Mouse (Mus musculus): ENCODE results near the gene Cox20. TPM values are rescaled to one million over a fixed set of nuclear protein-coding genes. Genes with fewer than 3 reads are reported as not detected.

Gene Cox20
- polyA plus RNA-seq, 1 experiment from 2014 or later, result 141 TPM

GRCm38 (mm10) chr1:178326950-178327349, 8.0 kb downstream of the Cox20 start:
- peaks cover 52% of the 10 kb centered on the region for H3K36me3 ChIP-seq (ENCODE audit: control insufficient read depth, insufficient read depth, low read length)
- no peak for ATAC-seq (ENCODE audit: low read depth)
- 75% methylated on average over 1 of the region's 1 CpGs for WGBS

DNA sequence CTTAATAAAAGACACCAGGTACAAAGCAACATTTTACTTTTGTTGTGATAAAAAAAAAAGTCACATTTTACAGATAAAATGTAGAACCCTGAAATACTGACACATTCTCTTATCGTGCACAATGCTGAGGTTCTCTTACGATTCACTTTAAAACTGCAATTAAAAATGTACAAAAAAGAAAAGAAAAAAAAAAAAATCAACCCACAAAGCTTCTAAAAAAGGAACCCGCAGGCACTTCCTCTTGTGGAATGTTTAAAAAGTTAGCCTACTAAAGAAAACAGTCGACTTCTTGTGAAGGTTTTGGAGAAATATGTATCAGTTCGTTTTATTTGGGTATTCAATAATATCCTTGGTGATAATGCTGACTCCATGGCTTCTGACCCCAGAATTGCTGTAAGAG, 10.1 kb downstream of the Cox20 start:
- H3K36me3 ChIP-seq (ENCODE audit: control insufficient read depth, insufficient read depth, low read length), result peaks cover 54% of the 10 kb centered on the region

More at GRCm38 (mm10) chr1:178326950-178327349, 8.0 kb downstream of the Cox20 start:
- Histone ChIP-seq H3K4me1 (replicated peaks; ENCODE audit: control insufficient read depth, insufficient read depth, low read length) (no peaks in the 10 kb centered on the region; the same call in 1 of the 2 replicates), H3K27me3 (ENCODE audit: control insufficient read depth, insufficient read depth, low read depth, low read length) (no peaks in the 10 kb centered on the region), H3K9me3 (ENCODE audit: control insufficient read depth, low read length) (no peaks in the 10 kb centered on the region), H3K27ac (ENCODE audit: low read length) (no peak overlapping the region), H3K4me2 (ENCODE audit: low read depth, low read length) (no peak overlapping the region), H3K4me3 (ENCODE audit: low read length) (no peak overlapping the region), H3K9ac (ENCODE audit: low read length) (no peak overlapping the region)

GRCm38 (mm10) chr1:178329946-178330345, 11.0 kb downstream of the Cox20 start:
- peaks cover 13% of the 10 kb centered on the region for H3K4me1 ChIP-seq (replicated peaks; ENCODE audit: control insufficient read depth, insufficient read depth, low read length)
- H3K9ac ChIP-seq (ENCODE audit: low read length), result no peak overlapping the region
- no peaks in the 10 kb centered on the region for H3K27me3 ChIP-seq (ENCODE audit: control insufficient read depth, insufficient read depth, low read depth, low read length)
- no peaks in the 10 kb centered on the region for H3K9me3 ChIP-seq (ENCODE audit: control insufficient read depth, low read length)
- 59% methylated on average over 6 of the region's 6 CpGs for WGBS
- no peak overlapping the region for H3K4me3 ChIP-seq (ENCODE audit: low read length)
- H3K4me2 ChIP-seq (ENCODE audit: low read depth, low read length), result no peak overlapping the region
- no peak overlapping the region for H3K27ac ChIP-seq (ENCODE audit: low read length)
- H3K36me3 ChIP-seq (ENCODE audit: control insufficient read depth, insufficient read depth, low read length), result peaks cover 52% of the 10 kb centered on the region
- ATAC-seq (ENCODE audit: low read depth), result no peak

More for the DNA sequence above, 10.1 kb downstream of the Cox20 start:
- Histone ChIP-seq H3K27ac (ENCODE audit: low read length) (no peak overlapping the region), H3K4me3 (ENCODE audit: low read length) (no peak overlapping the region), H3K9me3 (ENCODE audit: control insufficient read depth, low read length) (no peaks in the 10 kb centered on the region), H3K4me1 (replicated peaks; ENCODE audit: control insufficient read depth, insufficient read depth, low read length) (peaks cover 10% of the 10 kb centered on the region), H3K4me2 (ENCODE audit: low read depth, low read length) (no peak overlapping the region), H3K27me3 (ENCODE audit: control insufficient read depth, insufficient read depth, low read depth, low read length) (no peaks in the 10 kb centered on the region), H3K9ac (ENCODE audit: low read length) (no peak overlapping the region)
- WGBS, result 62% methylated on average over 5 of the region's 5 CpGs
- ATAC-seq (ENCODE audit: low read depth), result no peak

GRCm38 (mm10) chr1:178335860-178336261, 16.9 kb downstream of the Cox20 start:
- peaks cover 30% of the 10 kb centered on the region for H3K36me3 ChIP-seq (ENCODE audit: control insufficient read depth, insufficient read depth, low read length)
- peak overlapping the region; percentile 100 for H3K27ac ChIP-seq (ENCODE audit: low read length)
- peak overlapping the region; percentile 93 for H3K4me2 ChIP-seq (ENCODE audit: low read depth, low read length)
- no peaks in the 10 kb centered on the region for H3K9me3 ChIP-seq (ENCODE audit: control insufficient read depth, low read length)
- ATAC-seq (ENCODE audit: low read depth), result no peak
- peak overlapping the region; percentile 100 for H3K4me3 ChIP-seq (ENCODE audit: low read length)
- H3K9ac ChIP-seq (ENCODE audit: low read length), result peak overlapping the region; percentile 100
- H3K4me1 ChIP-seq (replicated peaks; ENCODE audit: control insufficient read depth, insufficient read depth, low read length), result peaks cover 15% of the 10 kb centered on the region
- under 1% methylated on average over 16 of the region's 16 CpGs for WGBS
- no peaks in the 10 kb centered on the region for H3K27me3 ChIP-seq (ENCODE audit: control insufficient read depth, insufficient read depth, low read depth, low read length)

DNA sequence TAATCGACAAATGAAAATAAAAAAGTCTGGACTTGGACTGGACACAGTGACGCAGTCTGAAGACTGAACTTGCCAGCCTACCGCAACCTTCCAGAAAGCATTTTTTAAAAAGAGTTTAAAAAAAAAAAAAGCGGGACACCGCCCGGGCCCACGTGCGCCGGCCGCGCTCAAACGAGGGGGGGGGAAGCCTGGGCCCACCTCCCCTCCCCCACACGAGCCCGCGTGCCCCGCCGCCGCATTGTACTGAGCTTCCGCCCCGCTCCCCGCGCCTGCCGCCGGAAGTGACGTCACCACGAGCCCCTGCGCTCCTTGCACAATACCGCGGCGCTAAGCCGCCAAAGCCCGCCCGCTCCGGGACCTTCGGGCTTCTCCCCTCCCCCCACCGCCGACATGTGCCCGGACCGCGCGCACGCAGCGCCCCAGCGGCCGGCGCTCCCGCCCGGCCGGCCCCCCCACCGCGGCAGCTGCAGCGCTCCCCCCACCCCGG, 17.4 kb downstream of the Cox20 start:
- Histone ChIP-seq H3K4me3 (ENCODE audit: low read length) (peak overlapping the region; percentile 100), H3K9me3 (ENCODE audit: control insufficient read depth, low read length) (no peaks in the 10 kb centered on the region), H3K9ac (ENCODE audit: low read length) (peak overlapping the region; percentile 100), H3K4me2 (ENCODE audit: low read depth, low read length) (peak overlapping the region; percentile 93), H3K27ac (ENCODE audit: low read length) (peak overlapping the region; percentile 100), H3K27me3 (ENCODE audit: control insufficient read depth, insufficient read depth, low read depth, low read length) (no peaks in the 10 kb centered on the region), H3K4me1 (replicated peaks; ENCODE audit: control insufficient read depth, insufficient read depth, low read length) (peaks cover 15% of the 10 kb centered on the region), H3K36me3 (ENCODE audit: control insufficient read depth, insufficient read depth, low read length) (peaks cover 26% of the 10 kb centered on the region)
- 0% methylated on average over 27 of the region's 53 CpGs for WGBS
- ATAC-seq (ENCODE audit: low read depth), result peak; percentile 90

DNA sequence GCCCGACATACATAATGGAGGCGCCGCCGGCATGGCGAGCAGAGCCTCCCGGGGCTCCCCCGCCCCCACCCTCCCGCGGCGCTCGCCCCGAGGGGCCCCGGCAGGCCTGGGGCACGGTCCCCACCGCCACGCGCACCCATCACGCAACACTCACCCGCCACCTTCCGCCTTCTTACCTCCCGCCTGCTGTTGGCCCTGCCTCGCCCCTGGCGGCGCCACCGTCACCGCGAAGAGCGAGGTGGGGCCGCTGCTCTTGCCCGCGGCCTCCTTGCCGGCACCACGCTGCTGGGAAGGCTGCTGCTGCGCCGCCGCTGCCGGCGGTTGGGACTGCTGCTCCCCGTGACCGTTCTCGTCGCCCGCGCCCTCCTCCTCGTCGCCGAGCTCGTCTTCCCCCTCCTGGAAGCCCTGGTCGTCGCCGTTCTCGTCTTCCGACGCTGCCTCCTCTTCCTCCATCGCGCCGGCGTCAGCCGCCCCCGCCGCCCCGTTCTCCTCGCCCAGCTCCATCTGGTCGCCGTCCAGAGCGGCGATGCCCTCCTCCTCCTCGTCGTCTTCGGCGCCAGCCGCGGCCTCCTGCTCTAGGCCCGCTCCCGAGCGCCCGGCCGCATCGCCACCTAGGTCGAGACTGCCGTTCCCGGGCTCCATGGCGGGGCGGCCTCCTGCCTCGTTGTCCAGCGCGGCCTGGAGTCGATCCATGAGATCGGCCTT, 18.0 kb downstream of the Cox20 start:
- under 1% methylated on average over 57 of the region's 89 CpGs for WGBS
- Histone ChIP-seq H3K27me3 (ENCODE audit: control insufficient read depth, insufficient read depth, low read depth, low read length) (no peaks in the 10 kb centered on the region), H3K4me1 (replicated peaks; ENCODE audit: control insufficient read depth, insufficient read depth, low read length) (peaks cover 15% of the 10 kb centered on the region), H3K36me3 (ENCODE audit: control insufficient read depth, insufficient read depth, low read length) (peaks cover 22% of the 10 kb centered on the region), H3K4me2 (ENCODE audit: low read depth, low read length) (peak overlapping the region; percentile 20; the same call in 1 of the 2 replicates), H3K9ac (ENCODE audit: low read length) (peak overlapping the region; percentile 100), H3K4me3 (ENCODE audit: low read length) (peak overlapping the region; percentile 100), H3K27ac (ENCODE audit: low read length) (peak overlapping the region; percentile 100), H3K9me3 (ENCODE audit: control insufficient read depth, low read length) (no peaks in the 10 kb centered on the region)
- peak; percentile 42 for ATAC-seq (ENCODE audit: low read depth)

DNA sequence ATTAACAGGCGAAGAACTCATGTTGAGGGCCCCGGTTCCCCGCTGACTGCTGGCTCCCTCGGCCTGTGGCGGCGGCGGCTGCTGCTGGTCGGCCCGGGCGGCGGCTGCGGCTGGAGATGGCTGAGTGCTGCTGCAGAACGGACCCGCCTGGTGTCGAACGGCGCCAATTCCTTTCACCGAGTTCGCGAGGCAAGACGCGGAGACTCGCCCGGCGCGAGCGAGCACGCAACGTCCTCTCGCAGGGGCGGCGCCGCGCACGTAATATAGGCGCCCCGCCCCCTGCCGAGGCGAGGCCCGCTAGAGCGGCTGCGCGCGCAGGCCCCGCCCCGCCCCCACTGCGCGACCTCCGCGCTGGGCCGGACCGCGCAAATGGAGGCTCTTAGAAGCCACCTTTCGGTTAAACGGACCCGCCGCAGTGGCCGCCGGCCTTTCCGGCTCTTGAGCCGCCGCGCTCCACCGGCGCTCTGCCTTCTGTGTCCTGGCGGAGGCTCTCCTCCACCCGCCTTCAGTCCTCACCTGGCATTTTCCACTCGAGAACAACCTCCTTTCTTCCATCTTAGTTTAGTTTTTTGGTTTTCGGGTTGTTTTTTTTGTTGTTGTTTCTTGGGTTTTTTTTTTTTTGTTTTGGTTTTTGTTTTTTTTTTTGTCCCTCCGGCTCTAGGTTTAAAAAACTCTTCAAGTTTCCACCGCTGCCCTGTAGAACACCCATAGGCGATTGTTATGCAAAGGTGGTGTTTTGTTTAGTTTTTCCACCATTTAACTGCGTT, 18.8 kb downstream of the Cox20 start, which contains the start of gene Hnrnpu:
Gene Hnrnpu, minus strand, starts transcription at position 247 of the 767 bp plus-strand sequence.
- Histone ChIP-seq H3K36me3 (ENCODE audit: control insufficient read depth, insufficient read depth, low read length) (peaks cover 14% of the 10 kb centered on the region), H3K27me3 (ENCODE audit: control insufficient read depth, insufficient read depth, low read depth, low read length) (no peaks in the 10 kb centered on the region), H3K4me2 (ENCODE audit: low read depth, low read length) (peak within 1 kb of the TSS; percentile 74), H3K4me3 (ENCODE audit: low read length) (peak within 1 kb of the TSS; percentile 100), H3K9ac (ENCODE audit: low read length) (peak within 1 kb of the TSS; percentile 100), H3K4me1 (replicated peaks; ENCODE audit: control insufficient read depth, insufficient read depth, low read length) (peaks cover 12% of the 10 kb centered on the region), H3K27ac (ENCODE audit: low read length) (peak within 1 kb of the TSS; percentile 100), H3K9me3 (ENCODE audit: control insufficient read depth, low read length) (no peaks in the 10 kb centered on the region)
- peak; percentile 91 for ATAC-seq (ENCODE audit: low read depth)
- under 1% methylated on average over 73 of the region's 73 CpGs for WGBS

DNA sequence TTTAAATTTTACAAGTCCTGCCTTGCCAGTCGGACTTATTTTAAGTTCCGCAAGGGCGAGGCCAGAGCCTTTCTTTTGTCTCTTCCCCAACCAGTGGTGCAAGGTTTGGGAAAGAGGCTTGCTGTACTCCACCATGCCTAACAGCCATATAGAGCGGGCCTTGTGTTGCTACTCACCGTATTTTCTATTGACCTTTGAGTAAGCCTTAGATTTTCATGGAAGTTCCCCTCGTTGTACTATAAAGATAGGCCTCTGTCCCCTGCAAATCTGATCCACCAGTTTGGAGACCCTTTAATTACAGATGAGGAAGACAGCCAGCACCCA, 19.4 kb downstream of the Cox20 start:
- H3K9ac ChIP-seq (ENCODE audit: low read length), result peak overlapping the region; percentile 100
- H3K4me2 ChIP-seq (ENCODE audit: low read depth, low read length), result peak overlapping the region; percentile 74
- H3K4me1 ChIP-seq (replicated peaks; ENCODE audit: control insufficient read depth, insufficient read depth, low read length), result peaks cover 8% of the 10 kb centered on the region; the same call in 1 of the 2 replicates
- peaks cover 8% of the 10 kb centered on the region; the same call in 1 of the 2 replicates for H3K36me3 ChIP-seq (ENCODE audit: control insufficient read depth, insufficient read depth, low read length)
- ATAC-seq (ENCODE audit: low read depth), result no peak
- no peaks in the 10 kb centered on the region for H3K27me3 ChIP-seq (ENCODE audit: control insufficient read depth, insufficient read depth, low read depth, low read length)
- no peaks in the 10 kb centered on the region for H3K9me3 ChIP-seq (ENCODE audit: control insufficient read depth, low read length)
- H3K27ac ChIP-seq (ENCODE audit: low read length), result peak overlapping the region; percentile 99
- WGBS, result 5% methylated on average over 6 of the region's 6 CpGs
- H3K4me3 ChIP-seq (ENCODE audit: low read length), result peak overlapping the region; percentile 100

GRCm38 (mm10) chr1:178340213-178340612, 21.3 kb downstream of the Cox20 start:
- ATAC-seq (ENCODE audit: low read depth), result no peak
- H3K4me3 ChIP-seq (ENCODE audit: low read length), result no peak overlapping the region
- H3K27ac ChIP-seq (ENCODE audit: low read length), result no peak overlapping the region
- H3K27me3 ChIP-seq (ENCODE audit: control insufficient read depth, insufficient read depth, low read depth, low read length), result no peaks in the 10 kb centered on the region
- no peak overlapping the region for H3K9ac ChIP-seq (ENCODE audit: low read length)
- H3K4me1 ChIP-seq (replicated peaks; ENCODE audit: control insufficient read depth, insufficient read depth, low read length), result peaks cover 2% of the 10 kb centered on the region; the same call in 1 of the 2 replicates
- no peaks in the 10 kb centered on the region for H3K9me3 ChIP-seq (ENCODE audit: control insufficient read depth, low read length)
- WGBS, result 88% methylated on average over 2 of the region's 2 CpGs
- no peaks in the 10 kb centered on the region for H3K36me3 ChIP-seq (ENCODE audit: control insufficient read depth, insufficient read depth, low read length)
- no peak overlapping the region for H3K4me2 ChIP-seq (ENCODE audit: low read depth, low read length)

Measured in lung, embryonic 16.5 days (tissue).